In genomic region chr8:109692443-109693145, GRCm38 (mm10) we compare ENCODE assay signal across 8 mouse cellular contexts. TPM values are rescaled to one million over a fixed set of nuclear protein-coding genes. Genes with fewer than 3 reads are reported as not detected.
DNase-seq lines count a peak whose midpoint lies in the region; ATAC-seq and TF ChIP-seq lines count a peak whose summit lies in the region.

No protein-coding gene starts in this region.

- H3K27me3 ChIP-seq in heart, embryonic 14.5 days (ENCODE audit: control insufficient read depth, insufficient read depth, low read length): no peaks in the 10 kb centered on the region
- peaks cover 3% of the 10 kb centered on the region; the same call in 1 of the 2 replicates for H3K27me3 ChIP-seq in ES-Bruce4 (ENCODE audit: control insufficient read depth, insufficient read depth, low read length, poor library complexity, severe bottlenecking)
- H3K27me3 ChIP-seq in hindbrain, embryonic 13.5 days: no peaks in the 10 kb centered on the region; the same call in 1 of the 2 replicates

- H3K36me3 ChIP-seq in heart, embryonic 14.5 days (ENCODE audit: control insufficient read depth, insufficient read depth, low read length): no peaks in the 10 kb centered on the region
- H3K36me3 ChIP-seq in ES-Bruce4 (ENCODE audit: control insufficient read depth, insufficient read depth, low read length, poor library complexity, severe bottlenecking): no peaks in the 10 kb centered on the region
- H3K36me3 ChIP-seq in hindbrain, embryonic 13.5 days: no peaks in the 10 kb centered on the region; the same call in 1 of the 2 replicates

- peak overlapping the region; percentile 35 to 78 for H3K27ac ChIP-seq in heart, embryonic 14.5 days (replicated peaks in 1 of 2; ENCODE audit: control insufficient read depth in 1 of 2, insufficient read depth in 1 of 2, low read depth in 2 of 2, low read length in 2 of 2)
- peak overlapping the region; percentile 24 for H3K27ac ChIP-seq in ES-Bruce4 (ENCODE audit: insufficient read depth, low read length)
- peak overlapping the region; percentile 67 for H3K27ac ChIP-seq in cortical plate, adult 2 months (ENCODE audit: insufficient read depth, low read length)
- peak overlapping the region; percentile 91 for H3K27ac ChIP-seq in hindbrain, embryonic 13.5 days

- H3K4me1 ChIP-seq in heart, embryonic 14.5 days (ENCODE audit: control insufficient read depth in 2 of 2, insufficient read depth in 2 of 2, low read length in 2 of 2): peaks cover 7 to 19% of the 10 kb centered on the region in 2 experiments
- H3K4me1 ChIP-seq in ES-Bruce4 (ENCODE audit: control insufficient read depth, insufficient read depth, low read length): peaks cover 4% of the 10 kb centered on the region
- peaks cover 11% of the 10 kb centered on the region for H3K4me1 ChIP-seq in cortical plate, adult 2 months (ENCODE audit: control insufficient read depth, insufficient read depth, low read length)
- H3K4me1 ChIP-seq in hindbrain, embryonic 13.5 days (replicated peaks): peaks cover 34% of the 10 kb centered on the region

- TF ChIP-seq CTCF in ES-Bruce4 (IDR thresholded peaks at IDR 0.05; ENCODE audit: low read depth, low read length): no peak
- no peak for TF ChIP-seq CTCF in cortical plate, adult 2 months (IDR thresholded peaks at IDR 0.05; ENCODE audit: extremely low read depth, insufficient read depth, low read length)

- peak; percentile 81 for TF ChIP-seq EP300 in ES-Bruce4 (IDR thresholded peaks at IDR 0.05; ENCODE audit: insufficient read depth, low read depth, low read length)

- peak overlapping the region; percentile 89 for H3K4me3 ChIP-seq in heart, embryonic 14.5 days (ENCODE audit: control insufficient read depth in 1 of 2, insufficient read depth in 1 of 2, low read depth in 1 of 2, low read length in 2 of 2)
- H3K4me3 ChIP-seq in ES-Bruce4 (ENCODE audit: low read depth, low read length): peak overlapping the region; percentile 85
- H3K4me3 ChIP-seq in cortical plate, adult 2 months (ENCODE audit: insufficient read depth, low read length): peak overlapping the region; percentile 89
- H3K4me3 ChIP-seq in hindbrain, embryonic 13.5 days: peak overlapping the region; percentile 100

- no peak for TF ChIP-seq POLR2A in ES-Bruce4 (IDR thresholded peaks at IDR 0.05; ENCODE audit: insufficient read depth, low read length)
- no peak for TF ChIP-seq POLR2A in cortical plate, adult 2 months (IDR thresholded peaks at IDR 0.05; ENCODE audit: extremely low read depth, insufficient read depth, low read length)

- under 1% methylated on average over 38 of the region's 38 CpGs for WGBS in heart, embryonic 14.5 days
- 0% methylated on average over 38 of the region's 38 CpGs for WGBS in hindbrain, embryonic 13.5 days

- DNase-seq in heart, adult 9 months (ENCODE audit: low spot score in 2 of 2): no peak
- DNase-seq in natural killer cell, adult 2 months (ENCODE audit: low spot score in 2 of 2): no peak
- DNase-seq in T-cell, adult 2 months (ENCODE audit: low spot score): no peak

- H3K9me3 ChIP-seq in heart, embryonic 14.5 days (ENCODE audit: control insufficient read depth, low read length): no peaks in the 10 kb centered on the region
- H3K9me3 ChIP-seq in ES-Bruce4 (replicated peaks; ENCODE audit: control insufficient read depth, insufficient read depth, low read length, poor library complexity, severe bottlenecking): no peaks in the 10 kb centered on the region
- no peaks in the 10 kb centered on the region for H3K9me3 ChIP-seq in hindbrain, embryonic 13.5 days

- peak; percentile 73 for ATAC-seq in heart, embryonic 14.5 days (ENCODE audit: insufficient number of reproducible peaks, insufficient read depth, low FRiP score, low read depth)
- peak; percentile 75 for ATAC-seq in hindbrain, embryonic 13.5 days (ENCODE audit: low FRiP score)
- ATAC-seq in megakaryocyte, adult 5-6 weeks (ENCODE audit: poor library complexity, severe bottlenecking): peak; percentile 48

- H3K9ac ChIP-seq in heart, embryonic 14.5 days (ENCODE audit: low read length): peak overlapping the region; percentile 95
- peak overlapping the region; percentile 82 for H3K9ac ChIP-seq in ES-Bruce4 (ENCODE audit: low read depth, poor library complexity, severe bottlenecking)
- H3K9ac ChIP-seq in hindbrain, embryonic 13.5 days: peak overlapping the region; percentile 99

- H3K4me2 ChIP-seq in heart, embryonic 14.5 days (ENCODE audit: low read length): peak overlapping the region; percentile 69
- peak overlapping the region; percentile 74 for H3K4me2 ChIP-seq in hindbrain, embryonic 13.5 days

RNA-seq across cellular contexts. Expression of gene Ist1, which starts 0.5 kb away (rescaled TPM):
- 91.3 and 95.8 TPM in 2 replicates for polyA plus RNA-seq in heart, embryonic 14.5 days (2014; fragmentation: Nextera tagmentation; extraction: Ambion mirVana)
- 79.8 and 80.4 TPM in 2 replicates for polyA plus RNA-seq in ES-Bruce4 (2011; ENCODE audit: insufficient read depth, insufficient read length, low read depth, missing spikeins)
- 88.1 and 88.9 TPM in 2 replicates for polyA plus RNA-seq in cortical plate, adult 2 months (2012; rRNA removed)
- 180 and 182 TPM in 2 replicates for polyA plus RNA-seq in hindbrain, embryonic 13.5 days (2015; fragmentation: Nextera tagmentation; extraction: Ambion mirVana)
- total RNA-seq in megakaryocyte, adult 5-6 weeks (2015): 88.7 and 95.1 TPM in 2 replicates
- total RNA-seq in megakaryocyte, adult 5-6 weeks (2017): 97.5 and 108 TPM in 2 replicates

RNA-seq across cellular contexts. Expression of gene Zfp821, which starts 12.8 kb away (rescaled TPM):
- 22.7 and 23.1 TPM in 2 replicates for polyA plus RNA-seq in heart, embryonic 14.5 days (2014; fragmentation: Nextera tagmentation; extraction: Ambion mirVana)
- 9.5 and 11.0 TPM in 2 replicates for polyA plus RNA-seq in ES-Bruce4 (2011; ENCODE audit: insufficient read depth, insufficient read length, low read depth, missing spikeins)
- 47.6 and 56.1 TPM in 2 replicates for polyA plus RNA-seq in cortical plate, adult 2 months (2012; rRNA removed)
- 77.0 and 78.9 TPM in 2 replicates for polyA plus RNA-seq in hindbrain, embryonic 13.5 days (2015; fragmentation: Nextera tagmentation; extraction: Ambion mirVana)
- total RNA-seq in megakaryocyte, adult 5-6 weeks (2015): 4.7 and 6.0 TPM in 2 replicates
- total RNA-seq in megakaryocyte, adult 5-6 weeks (2017): 8.4 and 9.3 TPM in 2 replicates

RNA-seq across cellular contexts. Expression of gene Atxn1l, which starts 44.9 kb away (rescaled TPM):
- 4.7 and 4.8 TPM in 2 replicates for polyA plus RNA-seq in heart, embryonic 14.5 days (2014; fragmentation: Nextera tagmentation; extraction: Ambion mirVana)
- polyA plus RNA-seq in ES-Bruce4 (2011; ENCODE audit: insufficient read depth, insufficient read length, low read depth, missing spikeins): 25.4 and 34.6 TPM in 2 replicates
- 14.2 and 14.4 TPM in 2 replicates for polyA plus RNA-seq in cortical plate, adult 2 months (2012; rRNA removed)
- 3.8 and 4.4 TPM in 2 replicates for polyA plus RNA-seq in hindbrain, embryonic 13.5 days (2015; fragmentation: Nextera tagmentation; extraction: Ambion mirVana)
- 14.5 and 15.0 TPM in 2 replicates for total RNA-seq in megakaryocyte, adult 5-6 weeks (2015)
- 17.7 and 21.3 TPM in 2 replicates for total RNA-seq in megakaryocyte, adult 5-6 weeks (2017)

Comparison
In these comparisons a context has a peak if more than half of its experiments do, and no peak if none do; other contexts are left out.
1. H3K27ac ChIP-seq: peak in every context shown above with its lines; median percentile 91 in hindbrain, embryonic 13.5 days; 67 in cortical plate, adult 2 months; 56 in heart, embryonic 14.5 days; 24 in ES-Bruce4.